Mouse (Mus musculus) megakaryocyte, embryonic 14.5 days (primary cell): ENCODE data around the gene Os9.

ENCODE experiments used
- FLI1 ChIP-seq: IDR thresholded peaks from 2 replicates; pipeline ENCODE4 v1.6.1; 2012; ENCODE audit warnings: low read length, inconsistent platforms, mixed read lengths
- GATA1 ChIP-seq: IDR thresholded peaks from 3 replicates; pipeline ENCODE4 v1.6.1; 2012; ENCODE audit warnings: mixed read lengths, low read length, inconsistent platforms, borderline replicate concordance

DNA sequence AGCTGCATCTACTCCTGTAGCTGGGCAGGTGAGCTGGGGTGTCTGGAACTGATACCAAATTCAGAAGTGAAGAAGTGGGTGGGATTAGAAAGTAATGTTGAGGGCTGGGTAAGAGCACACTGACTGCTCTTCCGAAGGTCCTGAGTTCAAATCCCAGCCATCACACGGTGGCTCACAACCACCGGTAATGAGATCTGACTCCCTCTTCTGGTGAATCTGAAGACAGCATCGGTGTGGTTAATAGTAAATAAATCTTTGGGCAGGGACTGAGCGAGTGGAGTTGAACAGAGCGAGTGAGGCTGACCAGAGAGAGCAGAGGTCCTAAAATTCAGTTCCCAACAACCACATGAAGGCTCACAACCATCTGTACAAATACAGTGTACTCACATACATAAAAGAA, 35.3 kb downstream of the Os9 start:
- TF ChIP-seq GATA1 (no peak), FLI1 (no peak)
